8 mouse cellular contexts compared by ENCODE assay signal in the genomic region with DNA sequence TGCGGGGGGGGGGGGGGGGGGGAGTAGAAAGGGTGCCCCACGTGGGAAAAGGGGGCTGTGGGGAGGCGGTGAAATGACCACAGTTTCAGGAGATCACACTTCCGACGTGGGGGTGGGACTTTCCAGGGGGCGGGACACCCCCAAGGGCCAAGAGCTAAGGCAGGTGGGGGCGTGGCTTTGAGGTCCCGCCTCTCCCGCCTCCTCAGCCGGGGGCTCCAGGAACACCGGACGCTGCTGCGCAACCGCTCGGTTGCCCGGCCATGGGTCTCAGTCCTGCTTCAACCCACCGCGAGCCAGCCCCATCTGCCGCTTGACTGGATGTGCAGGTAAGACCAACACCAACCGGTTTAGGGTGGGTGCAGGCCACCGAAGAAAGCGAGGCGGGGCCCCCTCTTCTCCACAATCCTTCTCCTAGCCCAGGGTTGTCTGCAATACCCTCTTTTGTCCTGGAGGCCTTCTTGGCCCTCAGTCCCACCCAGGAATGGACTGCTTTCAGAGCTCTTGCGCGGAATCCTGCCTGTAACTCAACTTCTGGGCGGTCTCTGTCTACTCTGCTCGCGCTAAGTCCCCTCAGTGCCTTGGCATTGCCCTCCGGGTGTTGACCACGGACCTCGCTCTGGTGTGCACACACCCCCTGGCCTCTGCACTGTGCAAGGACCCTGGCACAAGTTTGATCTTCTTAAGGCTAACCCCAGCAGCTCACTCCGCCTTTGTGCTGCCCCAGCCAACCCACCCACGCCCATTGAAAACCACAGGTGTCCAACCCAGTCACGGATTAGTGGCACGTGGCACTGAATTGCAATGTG. TPM values are rescaled to one million over a fixed set of nuclear protein-coding genes. Genes with fewer than 3 reads are reported as not detected.
DNase-seq lines count a peak whose midpoint lies in the region; ATAC-seq lines count a peak whose summit lies in the region.

A gene (plus strand): TSS at position 44 of the 806 bp plus-strand sequence.

- DNase-seq in layer of hippocampus, postnatal 10 days (ENCODE audit: low spot score in 2 of 2) = peak; percentile 37 to 54
- no peak for DNase-seq in layer of hippocampus, postnatal 36 days
- peak; percentile 75 to 86 for DNase-seq in adrenal gland, postnatal 36 days
- DNase-seq in lung, postnatal 14 days = peak; percentile 67
- peak; percentile 64 for DNase-seq in retina, embryonic 14.5 days (ENCODE audit: low spot score)
- DNase-seq in layer of hippocampus, adult 8-10 months (ENCODE audit: low spot score in 2 of 2) = no peak

- H3K9ac ChIP-seq in kidney, embryonic 14.5 days (ENCODE audit: low read depth, low read length) = peak within 1 kb of the TSS; percentile 69

- H3K4me1 ChIP-seq in kidney, embryonic 14.5 days (ENCODE audit: control insufficient read depth, insufficient read depth, low read length) = peaks cover 16% of the 10 kb centered on the region

- no peaks in the 10 kb centered on the region for H3K27me3 ChIP-seq in kidney, embryonic 14.5 days (ENCODE audit: control insufficient read depth, insufficient read depth, low read length)

- H3K36me3 ChIP-seq in kidney, embryonic 14.5 days (ENCODE audit: control insufficient read depth, insufficient read depth, low read length) = peaks cover 17% of the 10 kb centered on the region; the same call in 1 of the 2 replicates

- H3K4me3 ChIP-seq in kidney, embryonic 14.5 days (ENCODE audit: low read length) = peak within 1 kb of the TSS; percentile 64

- peak within 1 kb of the TSS; percentile 86 for H3K27ac ChIP-seq in kidney, embryonic 14.5 days (ENCODE audit: low read depth, low read length)

- WGBS in kidney, embryonic 14.5 days = 1% methylated on average over 29 of the region's 35 CpGs

- ATAC-seq in granulocyte monocyte progenitor cell, adult 5-6 weeks (replicated peaks; ENCODE audit: poor library complexity, severe bottlenecking) = peak; percentile 84
- peak; percentile 87 for ATAC-seq in kidney, embryonic 14.5 days (ENCODE audit: low FRiP score, low TSS enrichment)

- no peaks in the 10 kb centered on the region for H3K9me3 ChIP-seq in kidney, embryonic 14.5 days (ENCODE audit: control insufficient read depth, low read length)

- peak within 1 kb of the TSS; percentile 81 for H3K4me2 ChIP-seq in kidney, embryonic 14.5 days (replicated peaks; ENCODE audit: low read depth, low read length)

RNA-seq across cellular contexts. Expression of the gene that starts here (rescaled TPM):
- total RNA-seq in layer of hippocampus, postnatal 10 days (2021) = 1 to 10 TPM; 1.7 to 1.9 TPM
- total RNA-seq in layer of hippocampus, postnatal 36 days (2021) = under 1 TPM; 0.60 to 0.68 TPM
- total RNA-seq in adrenal gland, postnatal 36 days (2021) = 1 to 10 TPM; 1.4 to 1.7 TPM
- 3.0 and 9.3 TPM in 2 replicates for total RNA-seq in granulocyte monocyte progenitor cell, adult 5-6 weeks (2014; fragmentation: Nextera tagmentation)
- total RNA-seq in granulocyte monocyte progenitor cell, adult 5-6 weeks (2017) = 1.5 and 1.9 TPM in 2 replicates
- polyA plus RNA-seq in kidney, embryonic 14.5 days (2014; fragmentation: Nextera tagmentation; extraction: Ambion mirVana) = 1.6 and 1.7 TPM in 2 replicates
- total RNA-seq in layer of hippocampus, adult 8-10 months (2022) = under 1 TPM; 0.49 to 0.69 (median 0.66) TPM

Comparison
In these comparisons a context has a peak if more than half of its experiments do, and no peak if none do; other contexts are left out.
1. DNase-seq: peak in layer of hippocampus, postnatal 10 days (2 of 2), adrenal gland, postnatal 36 days (2 of 2), lung, postnatal 14 days (single experiment) and retina, embryonic 14.5 days (single experiment); none in layer of hippocampus, postnatal 36 days (0 of 2) and layer of hippocampus, adult 8-10 months (0 of 2).